Mouse (Mus musculus): ENCODE data around the gene Irgm1. TPM values are rescaled to one million over a fixed set of nuclear protein-coding genes. Genes with fewer than 3 reads are reported as not detected.
"Not testable (repeated sequence)": the region's sequence is repeated elsewhere in the genome, so short reads cannot be mapped to it uniquely, and the experiment has no call there.

Gene Irgm1
- polyA plus RNA-seq, 1 experiment from 2014 or later, result 15.2 TPM

DNA sequence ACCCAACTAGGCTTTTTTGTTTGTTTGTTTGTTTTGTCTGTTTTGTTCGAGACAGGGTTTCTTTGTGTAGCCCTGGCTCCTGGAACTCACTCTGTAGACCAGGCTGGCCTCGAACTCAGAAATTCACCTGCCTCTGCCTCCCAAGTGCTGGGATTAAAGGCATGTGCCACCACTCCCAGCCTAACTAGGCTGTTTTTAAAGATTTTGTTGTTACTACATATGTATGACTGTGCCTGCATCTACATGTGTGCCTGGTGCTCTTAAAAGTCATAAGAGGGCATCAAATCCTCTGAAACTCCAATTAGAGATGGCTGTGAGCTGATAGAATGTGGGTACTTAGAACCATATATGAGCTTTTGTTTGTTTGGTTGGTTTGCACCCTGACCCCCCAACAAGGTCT is 40.2 kb downstream of the Irgm1 start:
- Histone ChIP-seq H3K9me3 (ENCODE audit: control insufficient read depth, low read length) (peaks cover 5% of the 10 kb centered on the region; the same call in 1 of the 2 replicates), H3K4me3 (ENCODE audit: low read depth, low read length) (no peak overlapping the region), H3K27me3 (replicated peaks; ENCODE audit: control insufficient read depth, insufficient read depth, low read length) (peaks cover 3% of the 10 kb centered on the region; the same call in 1 of the 2 replicates), H3K36me3 (ENCODE audit: control insufficient read depth, insufficient read depth, low read length) (no peaks in the 10 kb centered on the region), H3K27ac (ENCODE audit: low read depth, low read length) (no peak overlapping the region), H3K9ac (ENCODE audit: low read depth, low read length) (no peak overlapping the region), H3K4me1 (replicated peaks; ENCODE audit: control insufficient read depth, insufficient read depth, low read length) (peaks cover 3% of the 10 kb centered on the region; the same call in 1 of the 2 replicates), H3K4me2 (no peak overlapping the region)
- DNase-seq (ENCODE audit: low spot score) (no peak), ATAC-seq (replicated peaks; ENCODE audit: low FRiP score) (no peak)
- 66% methylated on average over 2 of the region's 2 CpGs for WGBS

GRCm38 (mm10) chr11:48830279-48830678 is 41.2 kb downstream of the Irgm1 start:
- H3K4me1 ChIP-seq (replicated peaks; ENCODE audit: control insufficient read depth, insufficient read depth, low read length), result peaks cover 3% of the 10 kb centered on the region; the same call in 1 of the 2 replicates
- WGBS, result 57% methylated on average over 2 of the region's 2 CpGs
- DNase-seq (ENCODE audit: low spot score) (no peak), ATAC-seq (replicated peaks; ENCODE audit: low FRiP score) (no peak)
- H3K27ac ChIP-seq (ENCODE audit: low read depth, low read length), result no peak overlapping the region
- no peaks in the 10 kb centered on the region for H3K36me3 ChIP-seq (ENCODE audit: control insufficient read depth, insufficient read depth, low read length)
- no peaks in the 10 kb centered on the region for H3K27me3 ChIP-seq (replicated peaks; ENCODE audit: control insufficient read depth, insufficient read depth, low read length)
- H3K4me2 ChIP-seq, result no peak overlapping the region
- H3K9ac ChIP-seq (ENCODE audit: low read depth, low read length), result no peak overlapping the region
- H3K4me3 ChIP-seq (ENCODE audit: low read depth, low read length), result no peak overlapping the region
- peaks cover 5% of the 10 kb centered on the region; the same call in 1 of the 2 replicates for H3K9me3 ChIP-seq (ENCODE audit: control insufficient read depth, low read length)

- Histone ChIP-seq H3K4me1 (replicated peaks; ENCODE audit: control insufficient read depth, insufficient read depth, low read length) (peaks cover 9% of the 10 kb centered on the region), H3K9me3 (ENCODE audit: control insufficient read depth, low read length) (peaks cover 5% of the 10 kb centered on the region; the same call in 1 of the 2 replicates), H3K4me2 (no peak overlapping the region), H3K4me3 (ENCODE audit: low read depth, low read length) (no peak overlapping the region), H3K9ac (ENCODE audit: low read depth, low read length) (no peak overlapping the region), H3K27ac (ENCODE audit: low read depth, low read length) (no peak overlapping the region), H3K27me3 (replicated peaks; ENCODE audit: control insufficient read depth, insufficient read depth, low read length) (peaks cover 9% of the 10 kb centered on the region), H3K36me3 (ENCODE audit: control insufficient read depth, insufficient read depth, low read length) (no peaks in the 10 kb centered on the region)
- WGBS, result 77% methylated on average over 6 of the region's 6 CpGs
- DNase-seq (ENCODE audit: low spot score) (no peak), ATAC-seq (replicated peaks; ENCODE audit: low FRiP score) (no peak)
Observed at GRCm38 (mm10) chr11:48827926-48828325, 43.6 kb downstream of the Irgm1 start.

DNA sequence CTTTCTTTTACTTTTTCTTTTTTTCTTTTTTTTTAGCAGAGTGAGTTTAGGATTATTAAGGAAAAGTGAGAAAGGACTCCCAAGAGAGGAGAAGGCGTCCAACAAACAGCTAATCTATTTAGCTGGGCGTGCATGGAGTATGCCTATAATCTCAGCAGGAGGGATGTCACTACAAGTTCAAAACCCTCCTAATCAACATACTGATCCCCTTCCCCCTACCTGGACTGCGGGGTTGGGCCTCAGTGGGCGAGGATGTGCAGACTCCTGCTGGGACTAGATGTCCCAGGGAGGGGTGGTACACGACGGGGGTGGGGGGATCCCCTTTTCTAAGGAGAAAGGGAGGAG is 44.8 kb downstream of the Irgm1 start:
- DNase-seq (ENCODE audit: low spot score) (no peak), ATAC-seq (replicated peaks; ENCODE audit: low FRiP score) (no peak)
- Histone ChIP-seq H3K4me1 (replicated peaks; ENCODE audit: control insufficient read depth, insufficient read depth, low read length) (peaks cover 9% of the 10 kb centered on the region), H3K4me2 (peak overlapping the region; percentile 71), H3K36me3 (ENCODE audit: control insufficient read depth, insufficient read depth, low read length) (no peaks in the 10 kb centered on the region), H3K27me3 (replicated peaks; ENCODE audit: control insufficient read depth, insufficient read depth, low read length) (peaks cover 9% of the 10 kb centered on the region), H3K27ac (ENCODE audit: low read depth, low read length) (no peak overlapping the region; the same call in 1 of the 2 replicates), H3K9me3 (ENCODE audit: control insufficient read depth, low read length) (peaks cover 5% of the 10 kb centered on the region; the same call in 1 of the 2 replicates), H3K4me3 (ENCODE audit: low read depth, low read length) (peak overlapping the region; percentile 44), H3K9ac (ENCODE audit: low read depth, low read length) (0 out of 2 replicates have a peak overlapping the region, but pooled peaks have one; percentile 5)
- WGBS, result 5% methylated on average over 6 of the region's 6 CpGs

GRCm38 (mm10) chr11:48825979-48826751 is 45.3 kb downstream of the Irgm1 start, which contains the start of the genes Trim7 and Gm12184:
TSS of gene Trim7 (plus strand) at chr11:48826140.
TSS of gene Gm12184 (minus strand) at chr11:48826655.
- Histone ChIP-seq H3K4me3 (ENCODE audit: low read depth, low read length) (peak within 1 kb of the TSS; percentile 44), H3K4me2 (peak within 1 kb of the TSS; percentile 85), H3K9ac (ENCODE audit: low read depth, low read length) (0 out of 2 replicates have a peak within 1 kb of the TSS, but pooled peaks have one; percentile 5)
- DNase-seq (ENCODE audit: low spot score); H3K4me1 ChIP-seq (replicated peaks; ENCODE audit: control insufficient read depth, insufficient read depth, low read length); H3K9me3 ChIP-seq (ENCODE audit: control insufficient read depth, low read length); H3K27me3 ChIP-seq (replicated peaks; ENCODE audit: control insufficient read depth, insufficient read depth, low read length); H3K27ac ChIP-seq (ENCODE audit: low read depth, low read length); H3K36me3 ChIP-seq (ENCODE audit: control insufficient read depth, insufficient read depth, low read length): not testable (repeated sequence)
- peak; percentile 64 for ATAC-seq (replicated peaks; ENCODE audit: low FRiP score)
- WGBS, result 0% methylated on average over 46 of the region's 92 CpGs

DNA sequence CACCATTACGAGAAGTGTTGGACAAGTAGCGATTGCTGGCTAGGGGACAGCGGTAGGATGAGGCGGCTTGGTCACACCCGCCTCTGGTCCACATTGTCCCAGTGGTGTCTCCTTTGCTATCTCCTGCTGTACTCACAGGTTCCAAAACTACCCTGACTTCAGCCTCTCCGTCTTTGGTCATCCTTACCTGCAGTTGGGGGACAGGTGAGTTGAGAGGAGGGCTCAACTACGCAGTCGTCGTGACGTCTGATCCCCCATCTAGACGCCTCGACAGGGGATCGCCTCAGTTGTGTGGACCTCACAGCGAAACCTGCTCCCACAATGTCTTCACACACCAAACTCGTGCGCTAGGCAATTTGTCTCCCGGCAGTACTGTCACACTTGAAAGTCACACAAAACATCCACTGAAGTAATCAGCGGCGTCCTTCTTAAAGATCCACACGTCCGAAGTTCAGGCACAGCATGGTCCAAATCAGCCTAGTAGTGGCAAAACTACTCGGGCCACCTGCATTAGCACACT is 47.1 kb downstream of the Irgm1 start:
- peak overlapping the region; percentile 85 for H3K4me2 ChIP-seq
- no peak overlapping the region for H3K27ac ChIP-seq (ENCODE audit: low read depth, low read length)
- H3K9ac ChIP-seq (ENCODE audit: low read depth, low read length), result peak overlapping the region; percentile 25; the same call in 1 of the 2 replicates
- peak overlapping the region; percentile 49 for H3K4me3 ChIP-seq (ENCODE audit: low read depth, low read length)
- H3K27me3 ChIP-seq (replicated peaks; ENCODE audit: control insufficient read depth, insufficient read depth, low read length), result peaks cover 9% of the 10 kb centered on the region
- 5% methylated on average over 22 of the region's 22 CpGs for WGBS
- H3K36me3 ChIP-seq (ENCODE audit: control insufficient read depth, insufficient read depth, low read length), result no peaks in the 10 kb centered on the region
- ATAC-seq (replicated peaks; ENCODE audit: low FRiP score) (no peak; the same call in 1 of the 2 replicates), DNase-seq (ENCODE audit: low spot score) (no peak)
- peaks cover 13% of the 10 kb centered on the region for H3K4me1 ChIP-seq (replicated peaks; ENCODE audit: control insufficient read depth, insufficient read depth, low read length)
- peaks cover 5% of the 10 kb centered on the region; the same call in 1 of the 2 replicates for H3K9me3 ChIP-seq (ENCODE audit: control insufficient read depth, low read length)

DNA sequence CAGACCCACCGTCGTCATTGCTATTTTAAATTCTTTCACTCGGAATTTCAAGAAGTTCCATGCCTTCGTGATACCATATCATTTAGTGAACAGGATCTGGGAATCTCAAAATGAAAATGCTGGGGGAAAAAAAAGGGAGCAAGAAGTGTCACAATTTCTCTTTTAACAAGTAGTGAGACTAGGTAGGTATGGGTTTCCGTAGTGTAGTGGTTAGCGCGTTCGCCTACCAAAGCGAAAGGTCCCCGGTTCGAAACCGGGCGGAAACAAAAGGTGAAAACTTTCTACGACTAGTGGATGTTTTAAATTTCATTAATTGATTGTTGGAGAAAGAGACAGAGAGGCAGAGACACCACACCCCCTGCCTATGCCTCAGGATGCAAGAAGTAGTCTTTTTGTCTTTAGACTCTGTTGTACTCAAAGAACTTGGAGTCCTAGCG is 47.9 kb downstream of the Irgm1 start:
- Histone ChIP-seq H3K4me1 (replicated peaks; ENCODE audit: control insufficient read depth, insufficient read depth, low read length) (peaks cover 13% of the 10 kb centered on the region), H3K9me3 (ENCODE audit: control insufficient read depth, low read length) (peaks cover 5% of the 10 kb centered on the region; the same call in 1 of the 2 replicates), H3K4me2 (peak overlapping the region; percentile 85), H3K4me3 (ENCODE audit: low read depth, low read length) (peak overlapping the region; percentile 49), H3K9ac (ENCODE audit: low read depth, low read length) (peak overlapping the region; percentile 39; the same call in 1 of the 2 replicates), H3K27ac (ENCODE audit: low read depth, low read length) (no peak overlapping the region), H3K27me3 (replicated peaks; ENCODE audit: control insufficient read depth, insufficient read depth, low read length) (peaks cover 9% of the 10 kb centered on the region), H3K36me3 (ENCODE audit: control insufficient read depth, insufficient read depth, low read length) (no peaks in the 10 kb centered on the region)
- ATAC-seq (replicated peaks; ENCODE audit: low FRiP score) (peak; percentile 76), DNase-seq (ENCODE audit: low spot score) (peak; percentile 79)
- 2% methylated on average over 15 of the region's 15 CpGs for WGBS

- DNase-seq (ENCODE audit: low spot score) (no peak), ATAC-seq (replicated peaks; ENCODE audit: low FRiP score) (no peak)
- Histone ChIP-seq H3K9ac (ENCODE audit: low read depth, low read length) (no peak overlapping the region), H3K9me3 (ENCODE audit: control insufficient read depth, low read length) (peaks cover 3% of the 10 kb centered on the region; the same call in 1 of the 2 replicates), H3K4me3 (ENCODE audit: low read depth, low read length) (peak overlapping the region; percentile 49), H3K4me2 (peak overlapping the region; percentile 85), H3K36me3 (ENCODE audit: control insufficient read depth, insufficient read depth, low read length) (no peaks in the 10 kb centered on the region), H3K27me3 (replicated peaks; ENCODE audit: control insufficient read depth, insufficient read depth, low read length) (peaks cover 9% of the 10 kb centered on the region), H3K4me1 (replicated peaks; ENCODE audit: control insufficient read depth, insufficient read depth, low read length) (peaks cover 13% of the 10 kb centered on the region), H3K27ac (ENCODE audit: low read depth, low read length) (no peak overlapping the region)
- WGBS, result 37% methylated on average over 14 of the region's 14 CpGs
Observed at GRCm38 (mm10) chr11:48822768-48823512, 48.5 kb downstream of the Irgm1 start.

All from liver, embryonic 11.5 days (tissue).